Mouse (Mus musculus) effector memory CD4-positive, alpha-beta T cell, adult 5 months (primary cell): ENCODE results near the gene Eif2s2. TPM values are rescaled to one million over a fixed set of nuclear protein-coding genes. Genes with fewer than 3 reads are reported as not detected.

Experiments used
- polyA plus RNA-seq: library from polyadenylated mRNA; unstranded; fragments of 100-300 nt; shearing (Covaris generic); gene quantifications from one replicate; pipeline ENCODE4 v1.2.1, GENCODE M21; 2017

The Eif2s2 gene
- polyA plus RNA-seq: 56.9 TPM

GRCm38 (mm10) chr2:154892201-154893044, at the start of gene Eif2s2:
Eif2s2 (minus strand) TSS chr2:154892935.

Other genes with a start within 250 kb of the Eif2s2 start
- 20.5 TPM for gene Chmp4b, start 241.2 kb downstream of the Eif2s2 start, polyA plus RNA-seq
- not detected for gene Gm14214, start 122.9 kb downstream of the Eif2s2 start, polyA plus RNA-seq
- 146 TPM for gene Raly, start 101.8 kb downstream of the Eif2s2 start, polyA plus RNA-seq
- not detected for gene a, start 101.5 kb downstream of the Eif2s2 start, polyA plus RNA-seq
- not detected for gene Gm14226, start 125.3 kb upstream of the Eif2s2 start, polyA plus RNA-seq
- gene Ahcy, start 181.6 kb upstream of the Eif2s2 start, polyA plus RNA-seq: 35.1 TPM
- 97.9 TPM for gene Itch, start 240.6 kb upstream of the Eif2s2 start, polyA plus RNA-seq